Mouse (Mus musculus) cerebellum, adult 11 months (tissue): ENCODE measurements around the gene Map10.

Experiments
- DNase-seq: peaks from one replicate; pipeline ENCODE4 v3.0.0; 2022

Gene Map10

DNA sequence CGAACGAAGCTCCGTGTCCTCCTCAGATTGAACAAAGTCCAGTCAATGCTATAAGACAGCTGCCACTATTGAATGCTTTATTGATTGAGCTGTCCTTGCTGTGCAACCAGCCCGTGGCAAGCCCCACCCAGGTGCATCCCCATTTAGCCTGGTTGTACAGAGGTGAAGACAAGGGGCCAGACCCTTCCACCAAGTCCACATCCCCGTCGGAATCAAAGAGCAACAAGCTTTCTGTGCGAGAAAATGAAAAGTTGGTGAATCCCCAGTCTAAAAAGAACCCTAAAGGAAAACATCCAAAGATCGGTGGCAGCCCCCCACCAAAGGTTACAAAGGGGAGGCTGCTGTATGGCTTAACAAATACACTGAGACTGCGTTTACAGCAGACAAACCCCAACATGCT lies 1.3 kb downstream of the Map10 start:
- no peak for DNase-seq

DNA sequence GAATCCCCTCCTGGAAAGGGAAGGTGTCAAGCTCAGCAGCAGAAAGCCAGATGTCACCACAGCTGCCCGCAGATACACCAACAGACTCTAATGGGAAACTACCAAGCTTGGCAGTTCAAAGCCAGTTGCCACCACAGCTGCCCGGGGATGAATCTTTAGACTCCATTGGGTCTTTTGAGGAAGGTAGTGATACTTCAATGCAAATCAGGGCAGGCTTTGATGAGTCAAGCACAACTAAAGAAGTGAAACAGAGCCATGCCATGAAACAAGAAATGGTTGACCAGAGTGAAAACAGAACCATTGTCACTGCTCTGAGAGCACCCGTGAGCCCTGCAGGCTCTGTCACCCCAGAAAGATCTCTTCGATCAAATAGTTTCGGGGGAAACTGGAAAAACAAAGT lies 1.8 kb downstream of the Map10 start:
- no peak for DNase-seq

DNA sequence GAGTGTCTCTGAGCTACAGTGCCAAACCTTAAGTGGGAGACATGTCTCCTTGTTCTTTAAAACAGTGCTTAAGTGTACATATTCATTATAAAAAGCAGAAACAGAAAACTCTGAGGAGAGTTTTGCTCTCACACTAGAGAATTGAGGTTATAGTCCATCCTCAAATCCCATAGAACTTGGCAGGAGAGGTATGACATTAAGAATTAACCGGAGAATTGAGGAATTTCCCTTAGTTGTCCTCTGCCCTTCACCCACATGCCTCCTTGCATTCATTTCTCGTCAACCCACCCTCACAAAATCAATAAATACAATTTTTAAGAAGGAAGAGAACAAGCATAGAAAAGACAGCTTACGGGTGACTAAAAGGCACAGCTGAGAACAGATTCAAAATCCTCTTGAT lies 6.2 kb downstream of the Map10 start:
- no peak for DNase-seq

DNA sequence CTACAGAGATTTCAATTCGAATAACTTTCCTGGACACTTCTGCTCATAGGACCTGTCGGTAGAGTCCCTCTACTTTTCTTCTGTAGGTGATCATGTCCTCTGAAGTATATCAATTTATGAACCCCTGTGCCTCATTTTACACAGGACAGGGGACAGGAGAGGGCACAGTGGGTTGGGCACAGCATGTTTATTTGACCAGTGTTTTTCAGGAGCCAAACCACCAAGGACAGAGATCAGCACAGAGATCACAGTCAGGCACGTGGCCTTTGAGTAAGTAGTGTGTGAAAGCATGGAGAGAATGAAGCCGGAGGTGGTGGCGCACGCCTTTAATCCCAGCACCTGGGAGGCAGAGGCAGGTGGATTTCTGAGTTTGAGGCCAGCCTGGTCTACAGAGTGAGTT lies 7.9 kb downstream of the Map10 start:
- DNase-seq: no peak

DNA sequence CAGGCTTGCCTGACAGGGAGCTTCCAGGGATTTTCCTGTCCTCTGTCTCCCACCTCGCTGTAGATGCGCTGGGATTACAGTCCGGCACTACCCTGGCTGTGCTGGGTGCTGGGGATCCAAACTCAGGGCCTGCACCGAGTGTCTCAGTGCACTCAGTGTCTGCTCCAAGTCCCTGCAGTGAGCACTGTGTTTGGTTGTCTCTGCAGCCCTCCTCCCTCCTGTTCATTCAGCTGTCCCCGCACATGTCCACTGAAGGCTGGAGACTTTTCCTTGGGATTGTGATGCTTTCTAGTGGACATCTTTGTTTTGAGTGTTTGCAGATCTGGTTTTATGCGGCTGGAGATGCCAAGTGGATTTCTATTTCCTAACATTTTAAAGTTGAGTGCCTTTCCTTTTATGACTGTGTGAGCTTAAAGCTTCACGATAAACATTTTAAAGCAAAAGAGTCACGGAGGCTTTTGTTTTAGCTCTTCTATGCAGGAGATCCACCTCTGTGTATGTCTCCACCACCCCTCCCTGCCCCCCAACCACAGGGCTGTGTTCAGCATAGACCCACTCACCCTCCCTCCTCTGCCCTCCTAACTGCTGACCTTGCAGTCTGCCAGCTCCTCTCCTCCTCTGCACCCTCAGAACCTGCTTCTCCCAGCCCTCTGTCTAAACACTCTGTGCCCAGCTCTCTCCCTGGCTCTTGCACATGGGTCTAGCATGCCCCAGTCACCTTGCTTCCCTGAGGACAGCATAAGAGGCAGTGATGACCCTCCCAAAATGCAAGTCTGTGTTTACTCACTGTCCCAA lies 9.4 kb downstream of the Map10 start:
- no peak for DNase-seq

DNA sequence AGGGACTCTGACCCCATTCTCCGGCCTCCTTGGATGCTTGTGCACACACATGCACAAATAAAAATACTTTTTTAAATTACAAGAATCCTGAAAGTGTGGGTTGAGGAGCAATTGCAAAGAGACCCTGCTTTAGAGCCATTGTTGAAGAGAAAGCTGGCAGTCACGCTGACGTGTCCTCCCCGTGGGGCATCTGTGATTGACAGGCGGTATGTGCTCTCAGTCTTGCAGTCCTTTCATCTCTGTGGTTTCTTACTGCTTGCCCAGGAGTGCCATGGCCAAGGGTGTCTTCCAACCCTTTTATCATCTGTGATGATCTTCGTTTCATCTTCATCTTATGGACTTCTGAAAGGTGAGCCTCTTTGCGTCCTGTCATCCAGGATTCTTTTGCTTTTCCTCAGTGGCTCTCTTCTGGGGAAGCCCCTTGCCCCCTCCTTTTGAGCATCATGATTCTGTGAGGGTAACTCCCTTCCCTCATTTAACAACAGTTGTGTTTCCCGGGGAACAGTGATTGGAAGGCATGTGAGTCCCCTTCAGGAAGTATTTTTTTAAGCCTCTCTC lies 11.3 kb downstream of the Map10 start:
- DNase-seq: no peak

DNA sequence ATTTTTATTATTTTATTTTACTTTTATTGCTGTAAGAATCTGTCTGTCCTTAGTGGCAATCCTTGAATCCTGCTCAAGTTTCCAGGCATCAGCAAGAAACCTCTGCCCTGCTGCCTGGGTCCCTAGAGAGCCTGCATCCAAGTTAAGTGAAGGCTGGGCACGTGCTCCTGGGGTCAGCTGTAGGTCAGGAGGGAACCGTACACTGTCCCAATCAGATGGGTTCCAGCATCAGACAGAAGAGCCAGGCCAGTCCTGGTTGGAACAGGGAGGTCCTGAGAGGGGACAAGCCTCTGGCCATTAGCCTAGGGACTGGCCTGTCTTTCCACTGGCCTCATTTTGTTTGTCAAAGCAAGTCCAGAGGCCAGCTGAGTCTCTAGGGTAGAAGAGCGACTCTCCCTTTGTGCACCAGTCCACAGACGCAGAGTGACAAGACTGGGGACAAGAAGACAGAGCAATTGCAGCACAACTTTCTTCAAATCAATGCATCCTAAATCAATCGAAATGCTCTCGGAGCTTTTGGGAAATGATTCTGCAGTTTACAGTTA lies 15.7 kb downstream of the Map10 start:
- DNase-seq: no peak

DNA sequence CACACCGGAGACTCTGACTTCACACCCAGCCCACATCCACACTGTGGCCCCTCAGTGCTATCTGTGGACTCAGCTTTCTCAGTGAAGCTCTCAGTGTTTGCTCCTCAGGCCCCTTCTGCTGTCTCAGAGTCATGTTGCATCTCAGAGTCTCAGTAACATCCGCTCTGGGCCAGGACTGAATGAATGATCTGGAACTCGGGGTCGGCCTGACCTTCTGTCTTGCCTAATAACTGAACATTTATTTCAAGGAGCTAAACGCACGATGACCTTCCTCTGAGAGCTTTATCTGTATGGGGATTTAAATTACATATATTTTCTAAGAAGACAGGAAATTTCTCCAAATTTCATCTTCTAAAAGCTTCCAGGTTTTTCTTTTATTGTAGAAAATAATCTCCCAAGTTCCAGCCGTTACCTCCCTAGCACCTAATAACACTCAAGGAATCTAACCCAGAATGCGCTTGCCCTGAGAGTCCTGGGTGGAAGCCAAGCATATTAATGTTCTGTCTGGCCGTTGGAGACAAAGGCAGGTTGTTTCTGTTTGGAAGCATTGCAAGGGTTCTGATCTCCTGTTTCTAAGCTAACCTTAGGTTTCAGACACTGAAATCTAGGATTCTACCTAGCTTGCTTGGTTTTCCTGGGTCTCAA lies 16.7 kb downstream of the Map10 start:
- no peak for DNase-seq

DNA sequence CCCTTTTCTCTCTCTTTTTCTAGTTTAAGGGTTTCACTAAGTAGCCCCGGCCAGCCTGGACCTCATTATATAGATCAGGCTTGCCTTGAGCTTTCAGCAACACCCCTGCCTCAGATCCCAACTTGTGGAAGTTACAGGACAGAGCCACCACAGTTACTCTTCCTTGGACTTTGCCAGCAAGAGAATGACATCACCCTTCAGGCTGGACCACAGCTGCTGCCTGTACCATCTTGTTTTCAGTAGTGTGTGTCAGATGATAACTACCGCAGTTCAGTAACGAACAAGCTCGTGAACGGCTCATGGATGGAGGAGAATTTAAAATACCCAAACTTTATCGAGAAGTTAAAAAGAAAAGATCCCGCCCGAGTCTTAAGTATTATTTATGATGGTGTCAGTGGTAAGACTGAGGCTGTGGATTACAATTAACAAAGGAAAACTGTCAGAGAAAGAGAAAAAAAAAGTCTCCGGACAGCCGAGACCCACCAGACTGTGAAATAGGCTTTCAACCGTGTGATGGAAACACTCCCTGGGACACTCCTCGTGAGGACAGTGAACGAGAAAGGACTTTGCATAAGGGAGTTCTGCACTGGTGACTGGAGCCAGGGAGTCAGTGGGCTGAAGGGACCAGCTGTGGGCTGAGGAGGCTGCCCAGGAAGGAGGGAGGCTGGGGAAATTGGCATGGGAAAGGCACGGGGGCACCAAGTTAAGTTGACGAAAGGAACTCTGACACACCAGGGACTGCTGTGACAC lies 20.7 kb downstream of the Map10 start:
- DNase-seq: no peak

DNA sequence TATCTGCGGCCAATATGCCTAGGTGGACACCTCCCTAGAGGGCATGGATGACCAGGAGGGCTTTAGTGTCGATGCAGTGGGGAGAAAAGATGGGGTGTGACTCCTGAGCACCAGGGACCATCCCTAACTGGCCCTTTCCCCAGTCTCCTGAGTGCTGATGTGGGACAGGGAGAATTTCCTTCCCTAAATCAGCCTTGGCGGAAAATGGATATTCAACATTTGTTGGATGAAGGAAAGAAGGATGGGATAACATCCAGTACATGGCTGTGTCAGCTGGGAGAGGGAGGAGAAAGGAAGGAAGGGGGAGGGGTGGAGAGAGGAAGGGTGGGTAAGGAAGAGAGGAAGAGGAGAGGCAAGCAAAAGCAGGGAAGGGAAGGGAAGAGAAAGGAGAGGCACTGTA lies 21.3 kb downstream of the Map10 start:
- no peak for DNase-seq

DNA sequence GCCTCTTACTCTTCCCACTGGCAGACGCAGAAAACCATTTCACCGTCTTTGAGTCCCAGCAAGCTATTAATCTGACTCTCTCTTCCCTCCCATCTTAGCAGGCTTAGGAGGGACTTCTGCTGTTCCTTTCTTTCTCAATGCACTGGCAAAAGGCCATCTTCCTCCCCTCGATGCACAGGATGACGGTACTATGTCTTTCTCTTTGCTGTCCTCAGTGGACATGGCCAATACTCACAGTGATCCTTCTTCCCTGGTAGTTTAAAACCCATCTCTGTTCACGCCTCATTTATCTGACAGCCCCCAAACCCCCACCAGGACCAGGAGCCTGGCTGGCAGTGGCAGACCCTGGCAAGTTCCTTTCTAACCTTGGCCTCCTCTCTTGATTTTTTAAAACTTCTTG lies 22.8 kb downstream of the Map10 start:
- no peak for DNase-seq

DNA sequence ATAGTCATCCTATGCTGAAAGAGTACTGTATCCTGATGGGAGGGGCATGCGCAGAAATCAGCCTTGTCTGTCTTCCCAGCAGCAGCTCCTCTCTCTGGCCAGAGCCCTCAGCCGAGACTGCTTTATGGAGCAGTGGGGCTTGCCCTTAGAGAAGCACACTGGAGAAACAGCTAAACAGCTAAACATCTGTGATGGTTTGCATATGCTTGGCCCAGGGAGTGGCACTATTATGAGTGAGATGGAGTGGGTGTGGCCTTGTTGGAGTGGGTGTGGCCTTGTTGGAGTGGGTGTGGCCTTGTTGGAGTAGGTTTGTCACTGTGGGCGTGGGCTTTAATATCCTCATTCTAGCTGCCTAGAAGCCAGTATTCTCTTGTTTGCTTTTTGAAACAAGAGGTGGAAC lies 23.6 kb downstream of the Map10 start:
- DNase-seq: no peak

DNA sequence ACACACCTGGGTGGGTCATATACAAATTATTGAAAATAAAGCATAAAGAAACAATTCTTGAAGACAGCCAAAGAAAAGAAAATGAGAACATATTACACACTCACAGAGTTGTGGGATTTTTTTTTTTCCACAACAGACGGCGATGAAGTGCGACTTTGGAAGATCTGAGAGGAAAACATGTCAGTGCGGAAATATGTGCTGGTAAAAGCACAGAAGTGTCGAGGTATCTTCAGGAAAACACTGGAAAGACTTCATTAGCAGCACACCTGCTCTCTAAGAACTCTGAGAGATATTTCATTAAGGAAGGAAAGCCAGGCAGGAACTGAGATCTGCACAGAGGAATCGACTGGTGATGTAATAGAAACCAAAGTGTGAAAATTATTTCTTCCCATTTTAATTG lies 26.3 kb downstream of the Map10 start:
- DNase-seq: no peak

DNA sequence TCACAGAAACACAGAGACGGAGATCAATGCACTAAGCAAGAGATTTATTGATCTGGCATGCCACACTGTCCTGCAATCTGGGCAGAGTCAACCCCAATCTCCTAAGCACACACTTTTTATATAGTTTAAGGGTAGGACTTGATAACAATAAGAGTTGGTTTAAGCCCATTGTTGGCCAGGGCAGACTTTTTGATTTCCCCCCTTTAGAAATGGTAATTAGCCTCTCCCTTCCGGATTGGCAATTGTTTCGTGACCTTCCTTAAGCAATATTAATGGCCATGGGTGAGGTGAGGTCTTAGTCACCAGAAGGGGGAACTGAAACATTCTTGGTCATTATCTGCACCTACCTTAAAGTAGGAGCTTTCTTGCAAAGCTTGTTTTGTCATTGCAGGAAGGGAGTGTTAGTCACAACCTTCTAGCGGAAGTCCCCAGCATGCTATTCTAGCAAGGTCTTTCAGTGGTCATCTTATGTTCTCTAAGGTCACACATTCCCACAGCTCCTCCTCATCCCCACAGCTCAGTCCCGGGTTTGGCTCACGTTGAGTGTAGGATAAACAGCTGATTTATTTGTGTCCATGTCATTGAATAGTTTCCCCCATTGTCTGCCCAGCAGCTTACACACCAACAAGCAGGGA lies 29.9 kb downstream of the Map10 start:
- DNase-seq: no peak

DNA sequence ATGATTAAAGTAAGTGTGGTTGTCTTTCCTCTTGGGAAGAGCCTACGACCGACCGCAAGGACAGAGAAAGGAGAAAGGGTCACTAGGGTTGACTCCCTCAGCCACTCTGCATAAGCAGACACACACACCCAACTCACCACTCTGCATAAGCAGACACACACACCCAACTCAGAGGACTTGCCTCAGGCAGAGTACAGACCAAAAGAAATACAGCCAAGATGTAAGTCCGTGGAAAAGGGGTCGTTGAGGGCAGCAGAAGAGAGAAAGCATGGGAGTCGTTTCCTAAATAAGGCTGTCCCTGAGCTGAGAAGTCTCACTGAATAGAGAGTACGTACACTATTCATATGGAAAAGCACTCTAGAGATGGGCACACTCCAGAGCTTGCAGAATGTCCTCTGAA lies 30.8 kb downstream of the Map10 start:
- no peak for DNase-seq

DNA sequence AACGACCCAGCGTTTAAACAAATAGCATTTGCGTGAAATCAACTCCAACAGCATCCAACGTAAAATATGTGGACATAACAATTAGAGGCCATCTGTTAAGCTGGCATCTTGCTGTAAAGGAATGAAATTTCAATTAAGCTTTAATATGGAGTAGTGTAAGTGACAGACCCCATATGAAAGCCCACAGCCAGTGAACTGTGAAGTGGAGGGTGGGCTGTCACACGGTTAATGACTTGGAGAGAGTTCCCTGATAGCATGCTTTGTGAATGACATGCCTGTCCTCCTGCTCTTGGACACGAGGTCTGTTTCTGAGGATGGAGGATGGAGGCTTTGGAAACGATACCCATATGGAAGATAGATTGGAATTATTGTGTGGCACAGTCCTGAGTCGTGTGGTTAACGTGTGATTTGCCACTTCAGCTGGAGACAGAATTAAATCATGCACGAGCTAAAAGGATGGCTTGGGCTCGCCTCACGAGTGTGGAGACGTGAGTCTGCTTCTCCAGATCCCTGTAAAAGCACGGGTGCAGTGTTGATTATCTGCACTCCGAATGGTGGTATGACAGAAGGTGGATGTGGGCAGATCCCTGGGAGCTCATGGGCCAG lies 33.4 kb downstream of the Map10 start:
- no peak for DNase-seq

DNA sequence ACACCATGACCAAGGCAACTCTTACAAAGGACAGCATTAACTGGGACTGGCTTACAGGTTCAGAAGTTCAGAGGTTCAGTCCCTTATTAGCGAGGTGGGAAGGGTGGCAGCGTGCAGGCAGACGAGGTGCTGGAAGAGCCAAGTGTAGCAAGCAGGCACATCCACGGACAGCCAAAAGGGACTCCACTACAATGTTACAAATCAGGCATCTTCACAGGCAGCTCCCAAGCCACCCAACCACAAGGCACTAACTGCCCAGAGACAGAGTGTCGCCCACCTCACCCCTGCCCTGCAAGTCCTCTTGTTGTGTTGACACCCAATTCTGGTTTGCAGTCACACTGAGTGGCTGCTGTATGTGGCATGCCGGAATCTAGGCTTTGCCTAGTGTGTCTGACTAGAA lies 34.8 kb downstream of the Map10 start:
- DNase-seq: no peak

DNA sequence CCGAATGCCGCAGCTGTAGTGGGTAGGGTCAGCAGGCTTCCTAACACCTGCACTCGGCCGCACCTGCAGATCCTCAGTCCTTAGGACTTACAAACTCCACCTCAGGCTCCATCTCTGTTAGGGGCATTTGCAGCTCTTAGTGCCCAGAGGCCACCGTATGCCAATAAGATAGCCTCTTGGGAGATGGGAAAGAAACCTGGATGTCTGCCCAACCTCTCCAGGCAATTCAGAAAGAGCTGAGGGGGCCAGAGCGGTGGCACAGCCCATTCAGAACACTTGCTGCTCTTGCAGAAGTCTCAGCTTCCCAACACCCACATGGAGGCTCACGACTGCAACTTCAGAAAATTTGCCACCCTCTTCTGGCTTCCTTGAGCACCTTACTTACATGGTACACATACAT lies 36.2 kb downstream of the Map10 start:
- DNase-seq: no peak

DNA sequence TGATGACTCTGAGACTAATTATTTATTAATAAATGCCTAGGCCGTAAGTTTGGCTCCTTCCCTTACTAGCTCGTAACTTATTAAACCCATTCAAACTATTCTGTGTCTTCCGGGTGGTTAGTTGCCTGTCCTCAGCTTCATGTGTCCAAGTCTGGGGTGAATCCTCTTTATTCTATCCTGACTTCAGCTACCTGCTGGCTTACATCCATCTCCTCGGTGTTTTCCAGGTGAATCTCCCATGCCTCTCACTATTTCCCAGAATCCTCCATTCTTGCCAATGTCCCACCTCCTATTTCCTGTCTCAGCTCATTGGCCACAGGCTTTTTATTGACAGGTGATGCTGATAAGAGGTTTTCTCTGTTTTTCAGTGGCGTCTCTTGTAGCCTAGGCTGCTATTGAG lies 39.6 kb downstream of the Map10 start:
- no peak for DNase-seq

DNA sequence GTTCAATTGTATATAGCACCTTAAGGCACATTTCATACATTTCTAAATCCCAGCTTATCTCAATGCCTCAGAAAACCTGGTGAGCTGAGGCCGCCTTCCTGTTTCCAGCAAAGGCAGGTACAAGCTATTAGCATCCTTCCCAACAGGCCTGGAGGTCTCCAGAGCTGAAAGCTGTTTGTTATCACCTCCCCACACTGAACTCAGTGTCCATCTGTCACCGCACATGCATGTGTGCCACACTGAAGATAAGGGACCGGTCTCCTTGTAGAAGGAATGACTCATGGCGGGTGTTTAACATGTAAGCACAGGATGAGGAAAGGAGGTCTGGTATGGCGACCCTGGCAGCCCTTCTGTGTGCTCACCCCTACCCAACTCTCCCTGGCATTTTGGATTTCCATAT lies 41.9 kb downstream of the Map10 start:
- DNase-seq: no peak

DNA sequence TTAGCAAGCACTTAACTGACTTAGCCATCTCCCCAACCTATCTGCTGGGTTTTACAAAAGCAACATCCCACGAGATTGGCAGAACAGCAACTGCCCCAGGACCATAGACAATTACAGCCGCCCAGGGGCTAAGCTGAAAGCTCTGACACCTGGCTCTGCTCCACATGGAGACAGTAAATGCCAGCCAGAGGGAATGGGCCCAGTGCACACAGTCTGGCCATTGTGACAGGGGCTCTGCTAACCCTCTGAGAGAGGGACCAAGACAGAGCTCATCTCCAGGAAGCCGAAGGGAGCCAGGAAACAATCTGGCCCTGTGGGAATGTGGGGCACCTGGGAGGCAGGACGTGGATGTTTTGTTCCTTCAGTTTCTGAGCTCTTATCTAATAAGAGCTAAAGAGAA lies 46.6 kb downstream of the Map10 start:
- no peak for DNase-seq

DNA sequence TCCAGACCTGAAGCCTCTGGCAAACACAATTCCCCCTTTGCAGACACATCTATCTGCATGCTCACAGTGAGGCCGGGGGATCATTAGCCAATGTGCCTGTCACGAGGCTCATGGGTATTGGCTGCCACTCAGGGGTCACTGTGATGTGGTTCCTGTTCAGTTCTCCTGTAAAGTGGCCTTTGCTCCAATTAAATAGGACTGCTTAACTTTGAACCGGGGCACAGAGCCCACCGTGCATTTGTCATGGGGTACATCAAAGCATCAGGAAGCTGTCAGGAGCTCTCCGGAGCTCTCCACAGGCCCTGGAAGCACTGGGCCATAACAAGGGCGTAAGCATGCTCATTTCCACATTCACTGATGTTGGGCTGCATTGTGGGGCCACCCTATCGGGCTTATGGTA lies 47.0 kb downstream of the Map10 start:
- no peak for DNase-seq

DNA sequence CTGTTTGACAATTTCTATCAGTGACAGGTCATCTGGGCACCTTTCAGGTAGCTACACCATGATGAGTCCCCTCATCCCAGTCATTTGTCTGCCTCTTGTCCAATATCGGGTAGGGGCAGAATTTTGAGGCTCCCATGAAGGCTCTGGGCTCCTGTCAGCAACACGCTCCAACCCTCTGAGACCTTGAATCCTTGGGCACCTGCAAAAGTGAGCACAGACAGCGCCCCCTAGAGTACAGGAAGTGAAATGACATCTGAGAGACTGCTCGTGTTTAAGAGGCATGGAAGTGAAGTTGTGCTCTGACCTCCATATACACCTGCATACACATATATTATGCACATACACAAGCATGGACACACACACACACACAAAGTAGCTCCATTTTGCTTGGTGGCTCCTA lies 49.3 kb downstream of the Map10 start:
- DNase-seq: no peak
